Mouse (Mus musculus) limb, embryonic 14.5 days (tissue): ENCODE measurements at regions not wholly inside any gene's neighbourhood (a gene's known extent, or its start where the extent isn't known, plus 50 kb on each side); places are given as distances from the start of the nearest gene placed in this dataset.

ENCODE experiments used
- ATAC-seq: fragments of 200-750 bp; cut with Nextera tagmentation; 2 replicates; pipeline ENCODE4 v1.8.0; 2017; ENCODE audit warnings: low read depth, moderate number of reproducible peaks, moderate TSS enrichment; ENCODE audit not compliant: low FRiP score
- DNase-seq: peaks from one replicate; pipeline ENCODE4 v3.0.0-alpha.2; 2015; ENCODE audit warnings: low spot score
- H3K27ac ChIP-seq: fragments of 300-500 bp; sonication (generic); replicated peaks from 2 replicates; pipeline ENCODE4 v1.5.1; 2014; ENCODE audit warnings: low read depth, mild to moderate bottlenecking, low read length, moderate library complexity, mixed read lengths
- H3K27me3 ChIP-seq: fragments of 300-500 bp; sonication (generic); 2 replicates; pipeline ENCODE4 v1.6.1; 2014; ENCODE audit warnings: low read length, mixed read lengths; ENCODE audit not compliant: control insufficient read depth, insufficient read depth
- H3K36me3 ChIP-seq: fragments of 300-500 bp; sonication (generic); 2 replicates; pipeline ENCODE4 v1.6.1; 2014; ENCODE audit warnings: mild to moderate bottlenecking, low read length, moderate library complexity, mixed read lengths; ENCODE audit not compliant: control insufficient read depth, insufficient read depth
- H3K4me1 ChIP-seq: fragments of 300-500 bp; sonication (generic); 2 replicates; pipeline ENCODE4 v1.6.1; 2014; ENCODE audit warnings: antibody characterized with exemption, low read length, mixed read lengths; ENCODE audit not compliant: control insufficient read depth, insufficient read depth
- H3K4me2 ChIP-seq: fragments of 300-500 bp; sonication (generic); replicated peaks from 2 replicates; pipeline ENCODE4 v1.6.1; 2014; ENCODE audit warnings: low read depth, mild to moderate bottlenecking, low read length, moderate library complexity; ENCODE audit not compliant: severe bottlenecking
- H3K4me3 ChIP-seq: fragments of 300-500 bp; sonication (generic); replicated peaks from 2 replicates; pipeline ENCODE4 v1.5.1; 2014; ENCODE audit warnings: low read length
- H3K9ac ChIP-seq: fragments of 300-500 bp; sonication (generic); 2 replicates; pipeline ENCODE4 v1.6.1; 2014; ENCODE audit warnings: mild to moderate bottlenecking, low read depth, low read length, moderate library complexity; ENCODE audit not compliant: severe bottlenecking
- H3K9me3 ChIP-seq: fragments of 300-500 bp; sonication (generic); 2 replicates; pipeline ENCODE4 v1.6.1; 2016; ENCODE audit warnings: low read length; ENCODE audit not compliant: control insufficient read depth
- POLR2A ChIP-seq: fragments of 200-500 bp; IDR thresholded peaks from 2 replicates; pipeline ENCODE4 v1.8.0; 2012; ENCODE audit warnings: inconsistent platforms, mild to moderate bottlenecking, moderate library complexity, borderline replicate concordance; ENCODE audit not compliant: insufficient read depth, insufficient read length; ENCODE audit errors: extremely low read depth
- WGBS: fragments of 180-500 bp; shearing (Covaris S2); extraction: QIAGEN DNeasy Blood & Tissue Kit; methylation state at CpG from one replicate; pipeline ENCODE4 v1.1.7; 2014; 5-methylcytosine and 5-hydroxymethylcytosine counted together

GRCm38 (mm10) chr13:47345576-47345975 is 223.1 kb downstream of the Rnf144b start:
- 36% methylated on average over 9 of the region's 9 CpGs for WGBS
- Histone ChIP-seq H3K4me3 (no peak overlapping the region), H3K27me3 (no peaks in the 10 kb centered on the region), H3K9ac (no peak overlapping the region), H3K9me3 (no peaks in the 10 kb centered on the region), H3K4me1 (no peaks in the 10 kb centered on the region), H3K4me2 (no peak overlapping the region), H3K27ac (no peak overlapping the region), H3K36me3 (no peaks in the 10 kb centered on the region)
- ATAC-seq: no peak
- DNase-seq: peak; percentile 29
- no peak for TF ChIP-seq POLR2A

- 67% methylated on average over 6 of the region's 6 CpGs for WGBS
- TF ChIP-seq POLR2A: no peak
- DNase-seq (no peak), ATAC-seq (no peak)
- H3K9ac ChIP-seq: no peak overlapping the region
- H3K36me3 ChIP-seq: no peaks in the 10 kb centered on the region
- H3K4me1 ChIP-seq: no peaks in the 10 kb centered on the region
- H3K27me3 ChIP-seq: no peaks in the 10 kb centered on the region
- no peak overlapping the region for H3K4me3 ChIP-seq
- no peaks in the 10 kb centered on the region for H3K9me3 ChIP-seq
- no peak overlapping the region for H3K4me2 ChIP-seq
- H3K27ac ChIP-seq: no peak overlapping the region
Measured at GRCm38 (mm10) chr13:47347835-47348234, 225.4 kb downstream of the Rnf144b start.

- Histone ChIP-seq H3K4me2 (no peak overlapping the region), H3K36me3 (no peaks in the 10 kb centered on the region), H3K27ac (no peak overlapping the region), H3K9ac (no peak overlapping the region), H3K9me3 (no peaks in the 10 kb centered on the region), H3K4me1 (no peaks in the 10 kb centered on the region), H3K4me3 (no peak overlapping the region), H3K27me3 (no peaks in the 10 kb centered on the region)
- WGBS: 48% methylated on average over 17 of the region's 17 CpGs
- TF ChIP-seq POLR2A: no peak
- ATAC-seq (no peak), DNase-seq (peak; percentile 80)
Measured at GRCm38 (mm10) chr13:47348517-47349145, 226.2 kb downstream of the Rnf144b start.

DNA sequence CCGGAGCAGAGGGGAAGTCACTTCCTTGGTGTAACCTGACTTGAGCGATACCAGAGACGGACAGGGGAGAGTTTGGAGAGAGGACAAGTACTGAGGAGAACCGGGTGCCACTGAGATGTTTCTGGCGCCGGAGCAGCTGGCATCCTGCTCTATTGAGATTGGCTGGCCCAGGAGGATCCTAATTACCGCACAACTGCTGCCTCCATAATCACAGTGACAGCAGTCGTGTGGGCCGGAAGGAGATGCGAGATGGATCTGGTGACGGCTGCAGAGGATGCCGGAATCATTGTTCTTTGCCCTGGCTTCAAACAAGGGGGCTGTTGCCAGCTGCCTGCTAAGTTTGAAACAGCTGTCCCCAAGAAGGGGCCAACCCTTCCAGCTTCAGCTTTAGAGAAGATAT is 232.0 kb downstream of the Rnf144b start:
- Histone ChIP-seq H3K4me1 (no peaks in the 10 kb centered on the region), H3K9ac (no peak overlapping the region), H3K4me2 (no peak overlapping the region), H3K27ac (no peak overlapping the region), H3K4me3 (no peak overlapping the region), H3K9me3 (no peaks in the 10 kb centered on the region), H3K36me3 (no peaks in the 10 kb centered on the region), H3K27me3 (no peaks in the 10 kb centered on the region)
- DNase-seq (no peak), ATAC-seq (no peak)
- WGBS: 86% methylated on average over 12 of the region's 12 CpGs
- no peak for TF ChIP-seq POLR2A

GRCm38 (mm10) chr13:47355169-47355568 is 232.7 kb downstream of the Rnf144b start:
- ATAC-seq (no peak), DNase-seq (no peak)
- H3K27ac ChIP-seq: no peak overlapping the region
- H3K4me1 ChIP-seq: no peaks in the 10 kb centered on the region
- H3K9ac ChIP-seq: no peak overlapping the region
- H3K4me2 ChIP-seq: no peak overlapping the region
- TF ChIP-seq POLR2A: no peak
- no peaks in the 10 kb centered on the region for H3K9me3 ChIP-seq
- no peak overlapping the region for H3K4me3 ChIP-seq
- no peaks in the 10 kb centered on the region for H3K27me3 ChIP-seq
- H3K36me3 ChIP-seq: no peaks in the 10 kb centered on the region
- 62% methylated on average over 5 of the region's 5 CpGs for WGBS

GRCm38 (mm10) chr13:47358986-47359385 is 236.5 kb downstream of the Rnf144b start:
- WGBS: 64% methylated on average over 9 of the region's 9 CpGs
- DNase-seq: no peak
- Histone ChIP-seq H3K27me3 (no peaks in the 10 kb centered on the region), H3K36me3 (no peaks in the 10 kb centered on the region), H3K9ac (no peak overlapping the region), H3K4me2 (no peak overlapping the region), H3K9me3 (no peaks in the 10 kb centered on the region), H3K4me1 (no peaks in the 10 kb centered on the region), H3K4me3 (no peak overlapping the region), H3K27ac (no peak overlapping the region)
- ATAC-seq: no peak
- no peak for TF ChIP-seq POLR2A
